Mouse (Mus musculus) CD8-positive naive resting alpha-beta T cell, adult 2 months (primary cell): Measurements from ENCODE around the gene Smg5.
A peak's percentile ranks its signal among the peaks of the same experiment; 100 is the strongest.

Experiments used
- DNase-seq, 2 experiments: peaks; one replicate each; pipeline ENCODE4 v3.0.0; 2022; ENCODE audit warnings: low read depth in 2 of 2, low spot score in 2 of 2

Smg5 gene

GRCm38 (mm10) chr3:88393776-88394375 is 57.8 kb downstream of the Smg5 start:
- no peak for DNase-seq

GRCm38 (mm10) chr3:88395288-88395687 is 59.2 kb downstream of the Smg5 start:
- no peak for DNase-seq

- DNase-seq: no peak
Measured at GRCm38 (mm10) chr3:88395742-88396141, 59.7 kb downstream of the Smg5 start.

GRCm38 (mm10) chr3:88398666-88399065 is 62.6 kb downstream of the Smg5 start:
- no peak for DNase-seq

- DNase-seq: no peak
Measured at GRCm38 (mm10) chr3:88403522-88404230, 67.6 kb downstream of the Smg5 start.

GRCm38 (mm10) chr3:88407090-88407489 is 71.0 kb downstream of the Smg5 start:
- DNase-seq: peak; percentile 59 to 66

GRCm38 (mm10) chr3:88407529-88407928 is 71.5 kb downstream of the Smg5 start:
- DNase-seq: no peak

GRCm38 (mm10) chr3:88408953-88409352 is 72.9 kb downstream of the Smg5 start:
- no peak for DNase-seq

- DNase-seq: peak; percentile 83 to 87
Measured at GRCm38 (mm10) chr3:88409741-88410644, 73.9 kb downstream of the Smg5 start, which contains the start of gene Pmf1. Pmf1 (minus strand) TSS chr3:88410331.

GRCm38 (mm10) chr3:88410645-88411031 is 74.6 kb downstream of the Smg5 start:
- DNase-seq: no peak

- no peak for DNase-seq
Measured at GRCm38 (mm10) chr3:88411681-88412080, 75.6 kb downstream of the Smg5 start.
